Mouse (Mus musculus): ENCODE measurements around the gene Olfr263. TPM values are rescaled to one million over a fixed set of nuclear protein-coding genes. Genes with fewer than 3 reads are reported as not detected.

The Olfr263 gene
- polyA plus RNA-seq, 1 experiment = not detected

Other genes with a start within 250 kb of the Olfr263 start
- gene Olfr1370, start 54.7 kb upstream of the Olfr263 start, polyA plus RNA-seq (2012; rRNA removed) = not detected in 2 replicates
- gene Olfr1369-ps1, start 18.2 kb upstream of the Olfr263 start, polyA plus RNA-seq (2012; rRNA removed) = not detected in 2 replicates
- not detected in 2 replicates for gene Olfr1368, start 16.2 kb downstream of the Olfr263 start, polyA plus RNA-seq (2012; rRNA removed)
- gene Trim27, start 49.8 kb downstream of the Olfr263 start, polyA plus RNA-seq (2012; rRNA removed) = 31.7 and 33.0 TPM in 2 replicates
- 0.53 and 1.4 TPM in 2 replicates for gene Gpx5, start 163.1 kb downstream of the Olfr263 start, polyA plus RNA-seq (2012; rRNA removed)
- not detected in 2 replicates for gene Gpx6, start 182.5 kb downstream of the Olfr263 start, polyA plus RNA-seq (2012; rRNA removed)
- not detected in 2 replicates for gene Olfr1367, start 217.3 kb downstream of the Olfr263 start, polyA plus RNA-seq (2012; rRNA removed)
- 0.78 and 0.86 TPM in 2 replicates for gene Zscan12, start 233.2 kb downstream of the Olfr263 start, polyA plus RNA-seq (2012; rRNA removed)